Mouse (Mus musculus): ENCODE results near the gene Tspan31. TPM values are rescaled to one million over a fixed set of nuclear protein-coding genes. Genes with fewer than 3 reads are reported as not detected.
A peak's percentile ranks its signal among the peaks of the same experiment; 100 is the strongest.
"Not testable (repeated sequence)": the region's sequence is repeated elsewhere in the genome, so short reads cannot be mapped to it uniquely, and the experiment has no call there.

Tspan31 gene
- polyA plus RNA-seq, 1 experiment from 2014 or later = 99.5 TPM

GRCm38 (mm10) chr10:127075080-127075479 lies 5.0 kb upstream of the Tspan31 start, which contains the start of gene Agap2:
Gene Agap2 (plus strand): TSS chr10:127075284.
- H3K4me3 ChIP-seq (ENCODE audit: low read depth, low read length) = no peak within 1 kb of the TSS
- no peak within 1 kb of the TSS for H3K4me2 ChIP-seq (replicated peaks; ENCODE audit: low read depth, low read length)
- H3K36me3 ChIP-seq (ENCODE audit: insufficient read depth, low read length) = no peaks in the 10 kb centered on the region
- peaks cover 27% of the 10 kb centered on the region for H3K27me3 ChIP-seq (replicated peaks; ENCODE audit: insufficient read depth, low read length)
- no peak for DNase-seq (ENCODE audit: low spot score)
- H3K9me3 ChIP-seq (ENCODE audit: low read length) = no peaks in the 10 kb centered on the region
- no peak within 1 kb of the TSS for H3K27ac ChIP-seq (ENCODE audit: low read length)
- H3K9ac ChIP-seq (replicated peaks; ENCODE audit: low read depth) = no peak within 1 kb of the TSS
- 56% methylated on average over 9 of the region's 9 CpGs for WGBS
- TF ChIP-seq EP300 (IDR thresholded peaks at IDR 0.05) (no peak), CTCF (IDR thresholded peaks at IDR 0.05) (0 out of 2 replicates have a peak, but pooled peaks have one; percentile 4)
- no peak for ATAC-seq
- peaks cover 14% of the 10 kb centered on the region; the same call in 1 of the 2 replicates for H3K4me1 ChIP-seq (ENCODE audit: insufficient read depth, low read depth, low read length)

- ATAC-seq (no peak), DNase-seq (ENCODE audit: low spot score) (no peak)
- WGBS = 90% methylated on average over 1 of the region's 1 CpGs
- H3K9me3 ChIP-seq (ENCODE audit: low read length) = no peaks in the 10 kb centered on the region
- TF ChIP-seq EP300 (IDR thresholded peaks at IDR 0.05) (no peak), CTCF (IDR thresholded peaks at IDR 0.05) (no peak)
- H3K27ac ChIP-seq (ENCODE audit: low read length) = no peak overlapping the region
- H3K9ac ChIP-seq (replicated peaks; ENCODE audit: low read depth) = no peak overlapping the region
- no peak overlapping the region for H3K4me3 ChIP-seq (ENCODE audit: low read depth, low read length)
- peaks cover 11% of the 10 kb centered on the region; the same call in 1 of the 2 replicates for H3K4me1 ChIP-seq (ENCODE audit: insufficient read depth, low read depth, low read length)
- H3K36me3 ChIP-seq (ENCODE audit: insufficient read depth, low read length) = no peaks in the 10 kb centered on the region
- peaks cover 16% of the 10 kb centered on the region for H3K27me3 ChIP-seq (replicated peaks; ENCODE audit: insufficient read depth, low read length)
- H3K4me2 ChIP-seq (replicated peaks; ENCODE audit: low read depth, low read length) = no peak overlapping the region
These were observed 3.9 kb upstream of the Tspan31 start for GRCm38 (mm10) chr10:127073981-127074380.

GRCm38 (mm10) chr10:127072969-127073368 lies 2.9 kb upstream of the Tspan31 start:
- not testable (repeated sequence) for H3K9me3 ChIP-seq (ENCODE audit: low read length); H3K27me3 ChIP-seq (replicated peaks; ENCODE audit: insufficient read depth, low read length); DNase-seq (ENCODE audit: low spot score); ATAC-seq; H3K36me3 ChIP-seq (ENCODE audit: insufficient read depth, low read length); H3K27ac ChIP-seq (ENCODE audit: low read length); H3K4me3 ChIP-seq (ENCODE audit: low read depth, low read length); H3K4me2 ChIP-seq (replicated peaks; ENCODE audit: low read depth, low read length); H3K9ac ChIP-seq (replicated peaks; ENCODE audit: low read depth)
- 78% methylated on average over 2 of the region's 2 CpGs for WGBS
- peaks cover 11% of the 10 kb centered on the region; the same call in 1 of the 2 replicates for H3K4me1 ChIP-seq (ENCODE audit: insufficient read depth, low read depth, low read length)

GRCm38 (mm10) chr10:127072270-127072669 lies 2.2 kb upstream of the Tspan31 start:
- not testable (repeated sequence) for ATAC-seq; H3K27ac ChIP-seq (ENCODE audit: low read length)
- H3K4me1 ChIP-seq (ENCODE audit: insufficient read depth, low read depth, low read length) = peaks cover 11% of the 10 kb centered on the region; the same call in 1 of the 2 replicates

GRCm38 (mm10) chr10:127071203-127071602 lies 1.1 kb upstream of the Tspan31 start:
- DNase-seq (ENCODE audit: low spot score) = no peak
- Histone ChIP-seq H3K27me3 (replicated peaks; ENCODE audit: insufficient read depth, low read length) (no peaks in the 10 kb centered on the region), H3K27ac (ENCODE audit: low read length) (no peak overlapping the region), H3K4me3 (ENCODE audit: low read depth, low read length) (no peak overlapping the region), H3K4me2 (replicated peaks; ENCODE audit: low read depth, low read length) (peak overlapping the region; percentile 77), H3K36me3 (ENCODE audit: insufficient read depth, low read length) (peaks cover 16% of the 10 kb centered on the region), H3K9me3 (ENCODE audit: low read length) (no peaks in the 10 kb centered on the region), H3K9ac (replicated peaks; ENCODE audit: low read depth) (no peak overlapping the region; the same call in 1 of the 2 replicates), H3K4me1 (ENCODE audit: insufficient read depth, low read depth, low read length) (peaks cover 11% of the 10 kb centered on the region; the same call in 1 of the 2 replicates)
- 70% methylated on average over 9 of the region's 9 CpGs for WGBS
- no peak for ATAC-seq
- no peak for TF ChIP-seq EP300 (IDR thresholded peaks at IDR 0.05)
- TF ChIP-seq CTCF (IDR thresholded peaks at IDR 0.05) = no peak

More at GRCm38 (mm10) chr10:127072270-127072669, 2.2 kb upstream of the Tspan31 start:
- not testable (repeated sequence) for H3K4me2 ChIP-seq (replicated peaks; ENCODE audit: low read depth, low read length); DNase-seq (ENCODE audit: low spot score); H3K9ac ChIP-seq (replicated peaks; ENCODE audit: low read depth); H3K36me3 ChIP-seq (ENCODE audit: insufficient read depth, low read length); H3K4me3 ChIP-seq (ENCODE audit: low read depth, low read length); H3K27me3 ChIP-seq (replicated peaks; ENCODE audit: insufficient read depth, low read length); H3K9me3 ChIP-seq (ENCODE audit: low read length)
- WGBS = 86% methylated on average over 4 of the region's 4 CpGs
- peak; percentile 30; the same call in 1 of the 2 replicates for TF ChIP-seq CTCF (IDR thresholded peaks at IDR 0.05)

- H3K4me2 ChIP-seq (replicated peaks; ENCODE audit: low read depth, low read length) = peak overlapping the region; percentile 77
- 7% methylated on average over 30 of the region's 30 CpGs for WGBS
- peak overlapping the region; percentile 59 for H3K4me3 ChIP-seq (ENCODE audit: low read depth, low read length)
- no peaks in the 10 kb centered on the region for H3K9me3 ChIP-seq (ENCODE audit: low read length)
- no peaks in the 10 kb centered on the region for H3K27me3 ChIP-seq (replicated peaks; ENCODE audit: insufficient read depth, low read length)
- TF ChIP-seq EP300 (IDR thresholded peaks at IDR 0.05) = no peak
- TF ChIP-seq CTCF (IDR thresholded peaks at IDR 0.05) = no peak
- peak overlapping the region; percentile 60 for H3K9ac ChIP-seq (replicated peaks; ENCODE audit: low read depth)
- H3K27ac ChIP-seq (ENCODE audit: low read length) = peak overlapping the region; percentile 83
- peak; percentile 32 for ATAC-seq
- peaks cover 11% of the 10 kb centered on the region; the same call in 1 of the 2 replicates for H3K4me1 ChIP-seq (ENCODE audit: insufficient read depth, low read depth, low read length)
- no peak for DNase-seq (ENCODE audit: low spot score)
- peaks cover 20% of the 10 kb centered on the region for H3K36me3 ChIP-seq (ENCODE audit: insufficient read depth, low read length)
These were observed 529 bp downstream of the Tspan31 start for GRCm38 (mm10) chr10:127069281-127070189.
